Mouse (Mus musculus): Measurements from ENCODE around the gene C1qa. TPM values are rescaled to one million over a fixed set of nuclear protein-coding genes. Genes with fewer than 3 reads are reported as not detected.

C1qa gene
- total and polyA plus RNA-seq, 3 experiments, result 0.12 TPM; not detected in 2

GRCm38 (mm10) chr4:136925804-136926203, 27.2 kb upstream of the C1qa start:
- Histone ChIP-seq H3K9me3 (replicated peaks; ENCODE audit: insufficient read depth, low read length) (no peaks in the 10 kb centered on the region), H3K36me3 (ENCODE audit: control insufficient read depth in 1 of 2, insufficient read depth in 2 of 2, low read length in 2 of 2) (no peaks in the 10 kb centered on the region; a peak in 1 of 4 replicates), H3K4me1 (ENCODE audit: control insufficient read depth in 1 of 2, insufficient read depth in 2 of 2, low read length in 2 of 2) (peaks cover 0 to 13% of the 10 kb centered on the region in 2 experiments; a peak in 2 of 4 replicates), H3K4me3 (ENCODE audit: control insufficient read depth in 1 of 2, insufficient read depth in 1 of 2, low read depth in 2 of 2, low read length in 2 of 2) (no peak overlapping the region), H3K79me2 (ENCODE audit: control insufficient read depth, insufficient read depth, low read length, poor library complexity) (no peaks in the 10 kb centered on the region), H3K27ac (ENCODE audit: control insufficient read depth, low read depth, low read length) (no peak overlapping the region), H3K9ac (ENCODE audit: control insufficient read depth, low read depth, low read length, poor library complexity, severe bottlenecking) (no peak overlapping the region), H3K27me3 (ENCODE audit: control insufficient read depth in 1 of 2, insufficient read depth in 2 of 2, low read length in 2 of 2) (no peaks in the 10 kb centered on the region)
- TF ChIP-seq ETS1 (IDR thresholded peaks at IDR 0.05; ENCODE audit: low read depth, low read length), result no peak
- TF ChIP-seq MXI1 (IDR thresholded peaks at IDR 0.05; ENCODE audit: low read depth, low read length), result no peak
- no peak for TF ChIP-seq TAL1 (IDR thresholded peaks at IDR 0.05; ENCODE audit: low read length)
- no peak for TF ChIP-seq SIN3A (IDR thresholded peaks at IDR 0.05; ENCODE audit: low read length)
- TF ChIP-seq GABPA (IDR thresholded peaks at IDR 0.05; ENCODE audit: low read depth, low read length), result no peak
- TF ChIP-seq EP300 (IDR thresholded peaks at IDR 0.05; ENCODE audit: low read depth in 1 of 2, low read length in 2 of 2), result no peak
- no peak for TF ChIP-seq UBTF (IDR thresholded peaks at IDR 0.05; ENCODE audit: borderline replicate concordance, insufficient read depth, low read depth, low read length)
- TF ChIP-seq ZKSCAN1 (IDR thresholded peaks at IDR 0.05; ENCODE audit: low read depth, low read length), result no peak
- no peak for TF ChIP-seq ZMIZ1 (IDR thresholded peaks at IDR 0.05; ENCODE audit: low read depth, low read length)
- TF ChIP-seq MYC (IDR thresholded peaks at IDR 0.05; ENCODE audit: low read depth, low read length), result no peak
- no peak for DNase-seq (ENCODE audit: low read depth, low spot score)

GRCm38 (mm10) chr4:136924529-136924928, 25.9 kb upstream of the C1qa start:
- H3K9me3 ChIP-seq (replicated peaks; ENCODE audit: insufficient read depth, low read length), result no peaks in the 10 kb centered on the region
- no peaks in the 10 kb centered on the region for H3K27me3 ChIP-seq (ENCODE audit: control insufficient read depth in 1 of 2, insufficient read depth in 2 of 2, low read length in 2 of 2)
- H3K79me2 ChIP-seq (ENCODE audit: control insufficient read depth, insufficient read depth, low read length, poor library complexity), result no peaks in the 10 kb centered on the region
- 0 out of 4 replicates have a peak, but pooled peaks cover 0 to 2% of the 10 kb centered on the region in 2 experiments for H3K4me1 ChIP-seq (ENCODE audit: control insufficient read depth in 1 of 2, insufficient read depth in 2 of 2, low read length in 2 of 2)
- peak; percentile 70 for DNase-seq (ENCODE audit: low read depth, low spot score)
- H3K4me3 ChIP-seq (ENCODE audit: control insufficient read depth in 1 of 2, insufficient read depth in 1 of 2, low read depth in 2 of 2, low read length in 2 of 2), result no peak overlapping the region
- no peaks in the 10 kb centered on the region for H3K36me3 ChIP-seq (ENCODE audit: control insufficient read depth in 1 of 2, insufficient read depth in 2 of 2, low read length in 2 of 2)
- H3K9ac ChIP-seq (ENCODE audit: control insufficient read depth, low read depth, low read length, poor library complexity, severe bottlenecking), result no peak overlapping the region
- no peak for TF ChIP-seq POLR2AphosphoS5 (IDR thresholded peaks at IDR 0.05; ENCODE audit: borderline replicate concordance, low read depth, low read length)
- TF ChIP-seq USF2 (IDR thresholded peaks at IDR 0.05; ENCODE audit: borderline replicate concordance in 1 of 2, insufficient read depth in 1 of 2, low read depth in 1 of 2, low read length in 2 of 2), result no peak
- TF ChIP-seq NELFE (IDR thresholded peaks at IDR 0.05; ENCODE audit: low read depth, low read length), result no peak
- TF ChIP-seq SIN3A (IDR thresholded peaks at IDR 0.05; ENCODE audit: low read length), result peak; percentile 99
- peak; percentile 84 for TF ChIP-seq MXI1 (IDR thresholded peaks at IDR 0.05; ENCODE audit: low read depth, low read length)
- no peak for TF ChIP-seq MAZ (IDR thresholded peaks at IDR 0.05; ENCODE audit: low read depth, low read length)
- 0 out of 6 replicates have a peak, but pooled peaks of 1 of the 3 experiments have one; percentile 15 for TF ChIP-seq CTCF (IDR thresholded peaks at IDR 0.05 in 2 of 3, conservative IDR thresholded peaks at IDR 0.05 in 1 of 3; ENCODE audit: control insufficient read depth in 1 of 3, insufficient read depth in 1 of 3, low read depth in 2 of 3, low read length in 3 of 3, poor library complexity in 1 of 3, severe bottlenecking in 1 of 3)
- TF ChIP-seq ZMIZ1 (IDR thresholded peaks at IDR 0.05; ENCODE audit: low read depth, low read length), result no peak
- TF ChIP-seq RCOR1 (IDR thresholded peaks at IDR 0.05; ENCODE audit: low read depth, low read length), result no peak
- no peak overlapping the region for H3K27ac ChIP-seq (ENCODE audit: control insufficient read depth, low read depth, low read length)

Measured in MEL (cell line).